Mouse (Mus musculus) lung, postnatal 4 days (tissue): Measurements from ENCODE around the gene Znrd1.
A peak's percentile ranks its signal among the peaks of the same experiment; 100 is the strongest.

Source experiments
- DNase-seq, 2 experiments: peaks; one replicate each; pipeline ENCODE4 v3.0.0; 2021

The Znrd1 gene

DNA sequence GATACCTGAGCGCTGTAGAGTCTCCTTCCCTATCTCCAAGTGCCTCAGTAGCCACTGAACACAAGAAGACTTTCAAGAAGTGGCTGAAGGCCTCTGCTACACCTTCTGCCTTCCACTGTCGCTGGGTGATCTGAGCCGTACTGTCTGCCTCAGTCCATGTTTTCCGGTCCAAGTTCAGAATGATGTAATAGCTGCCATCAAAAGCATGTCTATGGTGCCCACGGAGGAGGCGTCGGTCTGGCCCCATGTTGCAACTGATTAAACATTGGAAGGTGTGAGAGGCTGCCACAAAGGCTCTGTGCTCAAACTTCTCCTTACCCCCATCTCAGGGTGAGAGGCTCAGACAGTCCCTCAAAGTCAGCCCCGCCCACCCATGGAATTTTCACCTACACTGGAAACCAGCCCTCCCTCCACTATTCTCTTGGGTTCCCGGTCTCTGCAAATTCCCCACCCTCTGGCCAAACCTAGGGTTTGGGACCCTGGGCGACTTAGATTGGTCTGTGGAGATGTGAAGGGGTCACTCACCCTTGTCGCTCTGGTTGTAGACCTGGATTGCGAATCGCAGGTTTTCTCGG, 12.0 kb upstream of the Znrd1 start:
- no peak for DNase-seq

DNA sequence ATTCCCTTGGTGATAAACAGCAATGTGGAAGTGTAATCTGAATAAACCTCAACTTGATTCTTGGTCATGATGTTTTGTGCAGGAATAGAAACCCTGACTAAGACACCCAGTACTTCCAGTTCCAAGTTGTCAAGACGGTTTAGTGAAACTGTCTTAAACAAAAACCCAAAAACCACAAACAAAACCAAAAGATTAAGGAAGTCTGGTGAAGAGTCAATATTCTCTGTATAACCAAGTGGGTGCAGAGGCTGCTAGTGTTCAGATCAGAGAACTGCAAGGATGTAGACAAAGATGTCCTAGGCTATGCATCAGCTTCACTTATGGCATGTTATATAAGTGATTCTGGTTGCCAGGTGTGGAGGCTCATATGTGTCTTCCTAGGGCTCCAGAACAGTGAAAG, 8.5 kb upstream of the Znrd1 start:
- DNase-seq: no peak

DNA sequence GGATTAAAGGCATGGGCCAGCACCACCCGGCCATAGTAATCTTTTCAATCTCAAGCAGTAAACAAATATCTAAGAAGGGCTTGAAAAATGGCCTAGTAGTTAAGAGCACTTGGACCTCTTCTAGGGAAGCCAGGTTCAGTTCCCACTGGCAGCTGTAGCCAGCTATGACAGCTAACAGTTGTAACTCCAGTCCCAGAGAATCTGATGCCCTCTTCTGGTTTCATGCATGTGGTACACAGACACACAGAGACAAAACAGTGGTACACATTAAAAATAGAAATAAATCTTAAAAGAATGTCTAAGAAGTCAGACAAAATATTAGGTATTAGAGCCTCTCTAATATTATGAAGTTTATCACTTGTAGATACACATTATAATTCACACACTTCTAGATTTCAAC, 2.8 kb upstream of the Znrd1 start:
- no peak for DNase-seq

DNA sequence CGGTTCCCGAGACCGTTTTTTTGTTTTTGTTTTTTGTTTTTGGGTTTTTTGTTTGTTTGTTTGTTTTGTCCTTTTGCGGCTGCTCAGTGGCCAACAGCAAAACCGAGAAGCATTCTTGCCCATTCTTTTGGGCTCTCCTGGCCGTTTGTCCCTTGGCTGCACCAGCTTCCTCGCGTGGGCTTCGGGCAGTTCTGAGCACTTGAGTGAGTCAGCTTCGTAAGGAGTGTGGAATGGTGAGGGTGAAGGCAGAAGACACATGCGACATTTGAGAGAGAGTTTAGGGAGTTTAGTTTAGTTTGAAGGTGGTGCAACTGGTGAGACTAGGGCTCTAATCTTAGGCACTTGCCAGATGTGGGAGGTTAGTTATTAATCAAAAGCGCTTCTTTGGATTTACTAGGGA, 525 bp upstream of the Znrd1 start:
- DNase-seq: no peak

DNA sequence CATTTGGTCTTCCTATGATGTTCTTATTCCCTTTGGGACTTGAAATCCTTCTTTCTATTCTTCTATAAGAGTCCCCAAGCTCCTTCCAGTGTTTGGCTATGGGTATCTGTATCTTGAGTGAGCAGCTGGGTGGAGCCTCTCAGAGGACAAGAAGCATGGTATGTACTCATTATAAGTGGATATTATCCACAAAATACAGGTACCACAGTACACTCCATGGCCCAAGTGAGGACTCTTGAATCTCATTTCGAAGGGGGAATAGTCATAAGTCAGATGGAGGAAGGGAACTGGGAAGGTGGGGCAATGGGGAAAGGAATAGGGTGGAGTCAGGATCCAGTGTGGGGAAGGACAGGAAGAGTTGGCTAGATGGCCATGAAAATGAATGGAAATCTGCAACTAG, 5.3 kb downstream of the Znrd1 start:
- DNase-seq: no peak

DNA sequence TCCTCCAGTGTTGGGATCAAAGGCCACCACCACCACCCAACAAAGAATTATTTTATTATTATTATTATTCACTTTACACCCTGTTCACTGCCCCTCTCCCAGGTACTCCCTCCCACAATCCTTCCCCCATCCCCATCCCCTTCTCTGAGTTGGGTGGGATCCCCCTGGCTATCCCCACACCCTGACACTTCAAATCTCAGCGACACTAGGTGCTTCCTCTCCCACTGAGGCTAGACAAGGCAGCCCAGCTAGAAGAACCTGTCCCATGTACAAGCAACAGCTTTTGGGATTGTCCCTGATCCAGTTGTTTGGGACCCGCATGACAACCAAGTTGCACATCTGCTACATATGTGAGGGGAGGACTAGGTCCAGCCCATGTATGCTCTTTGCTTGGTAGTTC, 5.7 kb downstream of the Znrd1 start:
- no peak for DNase-seq

DNA sequence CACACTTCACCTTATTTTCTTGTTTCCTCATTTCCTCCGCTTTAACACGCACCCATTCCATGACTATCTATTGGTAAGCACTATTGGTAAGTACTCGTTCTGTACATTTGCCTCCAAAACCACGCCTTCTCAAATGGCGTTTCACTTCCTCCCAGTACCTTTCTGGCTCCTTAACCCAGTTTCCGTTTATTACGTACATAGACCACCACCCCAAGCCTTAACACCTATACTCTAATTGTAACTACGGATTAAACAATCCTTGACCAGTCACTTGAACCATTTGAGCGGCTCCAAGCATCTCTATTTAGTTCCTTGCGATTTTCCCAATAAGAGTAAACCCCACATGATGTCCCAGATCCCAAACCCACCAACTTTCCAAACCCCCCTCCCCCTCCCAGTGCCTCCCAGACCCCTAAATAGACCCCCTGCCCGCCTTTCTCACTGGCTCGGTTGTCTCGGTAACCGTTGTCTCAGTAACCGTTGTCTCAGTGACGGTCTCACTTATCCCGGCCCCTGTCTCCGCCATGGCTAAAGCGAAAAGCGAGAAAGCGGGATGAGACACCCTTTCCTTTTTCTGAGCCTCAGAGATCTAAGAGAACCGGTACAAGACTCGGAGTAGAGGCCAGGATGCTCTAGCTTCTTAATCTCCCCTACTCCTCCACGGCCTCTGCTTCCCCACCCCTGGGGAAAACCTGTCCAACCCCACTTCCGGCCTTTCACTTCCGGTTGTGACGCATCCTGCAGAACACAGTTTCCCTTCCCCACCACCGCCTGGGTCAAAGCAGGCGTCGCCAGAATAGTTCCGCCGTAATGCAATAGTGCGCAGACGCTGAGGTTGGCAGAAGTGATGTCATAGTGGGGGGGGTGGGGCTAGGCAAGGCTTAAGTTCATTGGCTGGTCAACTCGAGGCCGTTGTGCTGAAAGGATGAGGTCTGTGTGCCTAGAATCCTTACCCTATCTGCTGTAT, 7.1 kb downstream of the Znrd1 start, which contains the start of gene Ppp1r11:
TSS of gene Ppp1r11 (minus strand) at position 761 of the 967 bp plus-strand sequence.
- peak; percentile 96 to 97 for DNase-seq

DNA sequence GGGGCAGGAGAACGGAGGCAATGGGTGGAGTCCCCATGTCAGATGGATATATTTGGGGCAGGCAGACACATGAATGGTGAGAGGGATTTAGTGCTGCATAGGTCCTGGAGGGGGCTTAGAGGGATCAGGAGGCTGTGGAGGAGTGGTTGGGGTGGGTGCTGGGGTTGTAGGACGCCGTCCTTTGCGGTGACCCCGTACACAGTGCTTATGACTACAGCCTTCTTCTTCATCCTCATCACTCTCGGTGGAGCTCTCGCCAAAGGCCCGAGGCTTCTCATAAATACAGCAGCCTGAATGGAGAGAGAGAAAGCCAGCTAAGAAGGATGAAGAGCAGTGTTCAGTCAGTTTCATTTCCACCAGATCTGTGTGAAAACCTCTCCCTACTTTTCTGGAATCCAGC, 9.1 kb downstream of the Znrd1 start:
- DNase-seq: no peak

DNA sequence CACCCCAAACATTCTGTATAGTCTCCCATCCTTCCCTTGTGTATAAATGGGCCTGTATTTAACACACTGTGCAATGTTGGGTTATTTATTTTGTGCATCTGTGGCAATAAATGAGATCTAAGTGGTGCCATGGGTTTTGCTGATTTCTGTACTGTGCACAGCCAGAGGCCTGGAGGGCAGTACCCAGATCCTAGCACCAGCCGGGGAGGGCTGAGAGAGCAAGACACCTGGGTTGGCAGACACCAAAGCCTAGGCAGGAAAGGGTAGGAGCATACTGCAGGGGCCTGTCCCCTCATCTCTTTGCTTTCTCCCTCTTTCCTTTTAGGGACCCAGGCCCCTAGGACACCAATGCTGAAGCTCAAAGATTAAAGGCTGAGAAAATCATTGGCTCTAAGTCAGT, 10.1 kb downstream of the Znrd1 start:
- no peak for DNase-seq

DNA sequence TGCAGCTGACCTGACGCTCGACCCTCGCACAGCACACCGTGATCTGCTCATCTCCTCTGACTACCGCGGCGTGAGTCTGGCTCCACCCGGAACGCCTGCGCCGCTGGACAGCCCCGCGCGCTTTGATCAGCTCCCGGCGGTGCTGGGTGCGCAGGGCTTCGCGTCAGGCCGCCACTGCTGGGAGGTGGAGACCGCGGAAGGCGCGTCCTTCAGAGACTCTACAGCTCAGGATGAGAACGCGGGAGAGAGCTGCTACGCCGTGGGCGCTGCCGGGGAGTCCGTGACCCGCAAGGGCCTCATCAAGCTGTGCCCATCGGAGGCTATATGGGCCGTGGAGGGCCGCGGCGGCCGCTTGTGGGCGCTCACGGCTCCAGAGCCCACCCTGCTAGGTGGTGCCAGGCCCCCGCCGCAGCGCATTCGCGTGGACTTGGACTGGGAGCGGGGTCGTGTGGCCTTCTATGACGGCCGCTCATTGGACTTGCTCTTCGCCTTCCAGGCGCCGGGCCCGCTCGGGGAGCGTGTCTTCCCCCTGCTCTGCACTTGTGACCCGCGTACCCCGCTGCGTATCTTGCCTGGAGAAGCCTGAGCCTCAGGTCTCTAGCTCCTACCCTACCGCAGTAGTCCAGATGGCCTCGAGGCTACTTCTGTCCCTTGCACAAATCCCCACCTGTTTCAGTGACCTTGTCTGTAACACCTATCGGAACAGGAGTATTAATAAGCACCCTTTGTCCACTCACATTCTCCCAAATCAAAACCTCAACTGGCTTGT, 11.1 kb downstream of the Znrd1 start:
- DNase-seq: peak; percentile 54 to 57

DNA sequence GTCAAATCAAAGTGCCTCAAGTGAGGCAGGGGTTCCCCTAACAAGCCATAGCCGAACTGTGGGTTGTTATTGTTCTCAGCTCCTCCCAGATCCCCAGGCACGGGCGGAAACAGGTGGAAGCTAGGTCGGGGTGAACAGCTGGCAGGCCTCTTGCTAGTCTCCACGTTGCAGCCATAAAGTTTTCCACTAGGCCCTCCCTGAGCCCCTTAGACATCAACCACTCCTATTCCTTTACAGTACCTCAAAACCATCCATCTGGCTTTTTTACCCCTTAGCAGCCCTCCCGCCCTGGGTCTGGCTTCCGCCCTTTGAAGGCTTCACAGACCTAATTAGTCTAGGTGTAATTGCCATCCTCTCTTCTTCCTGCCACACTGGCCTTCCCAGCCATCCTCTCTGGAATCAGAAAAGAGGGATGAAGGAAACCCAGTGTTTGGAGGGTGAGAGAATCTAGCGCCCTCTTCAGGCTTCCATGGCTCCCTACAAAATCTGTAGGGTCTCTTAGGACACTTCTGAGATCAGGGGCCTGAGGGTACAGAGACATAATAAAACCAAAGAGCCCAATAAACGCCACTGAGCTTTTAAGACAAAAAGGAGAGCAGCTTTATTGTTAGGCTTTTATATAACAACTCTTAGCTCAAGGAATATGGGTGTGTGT, 14.1 kb downstream of the Znrd1 start:
- DNase-seq: no peak

DNA sequence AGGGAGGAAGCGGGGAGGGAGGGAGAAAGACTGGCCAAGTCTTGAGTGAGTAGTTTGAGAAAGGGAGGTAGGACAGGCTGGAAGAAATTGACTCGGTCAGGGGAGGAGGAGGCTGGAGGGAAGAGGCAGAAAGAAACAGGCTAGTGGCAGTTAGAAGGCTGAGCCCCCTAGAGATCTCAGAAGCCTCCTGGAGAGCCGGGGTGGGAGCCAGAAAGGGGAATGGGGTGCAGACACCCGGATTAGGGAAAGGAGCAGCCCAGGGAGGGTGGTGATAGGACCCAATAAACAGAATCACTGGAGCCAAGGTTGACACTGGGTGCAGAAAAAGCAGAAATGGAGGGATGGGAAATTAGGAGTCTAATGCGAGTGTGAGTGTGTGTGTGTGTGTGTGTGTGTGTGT, 14.7 kb downstream of the Znrd1 start:
- no peak for DNase-seq

DNA sequence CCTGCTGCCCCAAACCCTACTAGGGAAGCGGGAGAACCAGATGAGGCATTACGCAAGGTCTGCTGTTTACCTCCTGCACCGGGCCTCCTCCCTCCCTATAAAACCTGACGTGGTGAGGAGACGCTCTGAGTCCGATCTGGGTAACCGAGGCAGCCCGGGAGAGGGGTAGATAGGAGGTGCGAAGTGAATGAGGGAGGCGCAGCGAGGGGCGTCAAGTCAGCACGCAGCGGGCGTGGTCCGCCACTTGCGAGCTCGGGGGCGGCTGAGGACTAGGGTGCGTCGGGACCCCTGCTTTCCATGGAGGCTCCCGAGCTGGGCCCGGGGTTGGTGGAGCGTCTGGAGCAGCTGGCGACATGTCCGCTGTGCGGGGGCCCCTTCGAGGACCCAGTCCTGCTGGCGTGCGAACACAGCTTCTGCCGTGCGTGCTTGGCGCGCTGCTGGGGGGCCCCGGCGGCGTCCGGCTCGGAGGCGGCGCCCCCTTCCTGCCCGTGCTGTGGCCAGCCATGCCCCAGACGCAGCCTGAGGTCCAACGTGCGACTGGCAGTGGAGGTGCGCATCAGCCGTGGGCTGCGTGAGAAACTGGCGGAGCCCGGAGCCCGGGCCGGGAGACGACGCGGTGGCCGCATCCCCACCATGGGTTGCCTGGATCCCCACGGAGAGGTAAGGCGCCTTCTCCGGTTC, 15.4 kb downstream of the Znrd1 start, which contains the start of gene Rnf39:
TSS of gene Rnf39 (plus strand) at position 128 of the 681 bp plus-strand sequence.
- DNase-seq: peak; percentile 26 to 56

DNA sequence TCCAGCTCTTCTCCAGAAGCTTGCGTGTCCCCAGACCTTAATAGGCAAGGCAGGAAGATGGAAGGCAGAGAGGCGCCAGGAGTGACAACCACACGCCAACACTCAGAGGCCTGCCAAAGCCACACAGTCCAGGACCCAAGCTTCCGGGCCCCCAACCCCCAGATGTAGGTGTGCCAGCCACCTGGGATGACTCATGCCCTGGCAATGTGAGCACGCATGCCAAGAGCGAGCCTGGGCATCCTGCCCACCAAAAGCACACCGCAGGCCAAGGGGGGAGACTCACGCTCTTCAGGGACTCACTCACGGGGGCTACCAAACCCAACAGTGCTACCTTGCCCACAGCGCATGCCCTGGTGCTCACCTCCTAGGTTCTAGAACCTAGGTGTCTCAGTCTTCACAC, 16.0 kb downstream of the Znrd1 start:
- DNase-seq: peak; percentile 80 to 89

DNA sequence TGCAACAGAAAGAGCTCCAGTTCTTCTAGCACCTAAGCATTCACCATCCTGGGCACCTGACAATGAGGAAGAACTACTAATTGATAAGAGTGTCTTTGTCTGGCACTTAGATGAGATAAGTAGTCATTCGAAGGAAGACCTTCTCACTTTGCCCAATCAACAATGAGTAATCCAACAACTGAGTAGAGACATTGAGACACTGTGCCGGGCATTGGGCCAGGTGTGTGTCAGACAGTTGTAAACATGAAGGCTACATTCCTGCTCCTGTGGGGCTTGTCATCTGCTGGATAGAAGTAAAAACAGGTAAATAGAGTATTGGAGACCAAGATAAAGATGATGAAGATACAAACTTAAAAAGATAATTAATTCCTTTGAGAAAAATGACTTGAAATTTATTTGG, 20.3 kb downstream of the Znrd1 start:
- no peak for DNase-seq

DNA sequence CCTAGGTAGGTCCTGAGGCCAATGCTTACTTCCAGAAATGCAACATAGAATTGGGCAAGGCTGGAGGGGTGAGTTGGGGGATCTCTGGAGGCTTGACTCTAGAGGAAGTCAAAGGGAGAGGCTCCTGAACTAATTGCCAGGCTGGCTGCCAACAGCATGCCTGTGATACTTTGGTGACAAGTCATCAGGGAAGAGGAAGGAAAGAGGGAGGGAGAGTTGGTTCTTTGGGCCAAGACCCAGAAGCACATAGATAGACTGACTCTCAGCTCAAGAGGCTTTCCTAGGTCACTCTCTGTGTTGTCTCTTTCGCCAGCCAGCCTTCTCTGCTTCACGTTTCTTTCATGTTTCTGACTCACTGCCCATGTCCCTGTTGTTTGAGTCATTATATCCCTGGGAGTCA, 26.6 kb downstream of the Znrd1 start:
- peak; percentile 39 to 73 for DNase-seq

DNA sequence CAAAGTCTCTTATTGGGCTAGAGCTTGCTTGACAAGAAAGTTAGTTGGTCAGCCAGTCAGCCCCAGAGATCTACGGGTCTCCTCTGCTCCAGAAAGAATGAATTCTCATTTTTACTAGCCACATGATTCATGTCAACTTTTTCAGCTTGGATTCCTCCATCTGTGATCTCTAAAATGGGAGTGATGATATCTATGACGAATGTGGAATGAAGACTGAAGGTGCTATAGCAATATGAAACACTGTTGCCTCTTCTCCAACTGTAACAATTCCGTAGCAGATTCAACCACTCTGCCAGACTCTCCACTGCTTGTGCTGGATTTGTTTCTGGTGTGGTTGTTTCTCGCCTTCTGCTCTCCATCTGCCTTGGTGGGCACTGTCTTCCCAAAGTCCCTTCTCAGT, 27.2 kb downstream of the Znrd1 start:
- no peak for DNase-seq

DNA sequence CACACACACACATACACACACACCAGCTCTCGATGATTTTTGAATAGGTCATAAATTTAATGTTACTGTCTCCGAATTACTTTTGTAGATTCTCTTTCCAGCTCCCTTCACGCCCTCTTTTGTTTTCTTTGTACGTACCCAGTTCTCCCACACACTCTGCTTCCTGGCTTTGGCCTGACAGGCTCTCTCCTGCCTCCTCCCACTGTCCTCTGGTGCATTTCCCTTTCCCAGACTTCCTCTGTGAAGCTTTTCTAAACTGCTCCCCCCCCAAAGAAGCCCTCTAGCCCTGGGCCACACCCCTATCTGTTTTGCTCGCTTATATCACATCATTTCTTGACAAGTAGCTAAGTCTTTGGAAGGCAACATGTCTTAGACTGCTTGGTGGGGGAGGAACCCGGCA, 28.1 kb downstream of the Znrd1 start:
- DNase-seq: no peak

DNA sequence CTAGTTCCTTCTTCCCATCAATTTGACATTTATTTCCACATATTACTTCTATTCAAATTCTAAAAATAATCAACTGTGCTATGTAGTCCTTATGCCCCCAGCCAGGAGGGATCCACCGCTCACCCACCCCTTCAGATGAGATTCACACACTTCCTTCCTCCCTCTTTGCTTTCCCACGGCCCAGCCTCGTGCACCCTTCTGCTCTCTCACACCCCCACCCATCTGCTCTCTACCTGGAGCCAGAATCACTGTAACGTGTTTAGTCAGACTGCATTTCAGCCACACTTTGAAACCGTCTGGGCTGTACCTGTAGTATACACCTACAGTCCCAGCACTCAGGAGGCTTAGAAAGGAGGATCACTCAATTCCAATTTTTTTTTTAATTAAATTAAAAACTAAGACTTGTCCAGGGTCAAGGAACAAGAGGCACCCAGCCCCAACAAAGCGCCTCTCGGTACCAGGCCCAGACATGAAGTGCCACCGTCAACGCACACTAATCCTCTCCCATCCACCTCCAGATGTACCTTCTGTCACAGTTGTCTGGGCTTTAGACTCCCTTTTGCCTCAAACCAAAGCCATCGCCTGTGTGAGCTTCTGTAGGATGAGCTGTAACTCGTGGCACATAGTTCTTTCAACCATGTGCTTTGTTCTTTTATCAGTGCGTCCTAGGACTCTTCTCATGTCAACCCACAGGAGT, 29.0 kb downstream of the Znrd1 start:
- no peak for DNase-seq

DNA sequence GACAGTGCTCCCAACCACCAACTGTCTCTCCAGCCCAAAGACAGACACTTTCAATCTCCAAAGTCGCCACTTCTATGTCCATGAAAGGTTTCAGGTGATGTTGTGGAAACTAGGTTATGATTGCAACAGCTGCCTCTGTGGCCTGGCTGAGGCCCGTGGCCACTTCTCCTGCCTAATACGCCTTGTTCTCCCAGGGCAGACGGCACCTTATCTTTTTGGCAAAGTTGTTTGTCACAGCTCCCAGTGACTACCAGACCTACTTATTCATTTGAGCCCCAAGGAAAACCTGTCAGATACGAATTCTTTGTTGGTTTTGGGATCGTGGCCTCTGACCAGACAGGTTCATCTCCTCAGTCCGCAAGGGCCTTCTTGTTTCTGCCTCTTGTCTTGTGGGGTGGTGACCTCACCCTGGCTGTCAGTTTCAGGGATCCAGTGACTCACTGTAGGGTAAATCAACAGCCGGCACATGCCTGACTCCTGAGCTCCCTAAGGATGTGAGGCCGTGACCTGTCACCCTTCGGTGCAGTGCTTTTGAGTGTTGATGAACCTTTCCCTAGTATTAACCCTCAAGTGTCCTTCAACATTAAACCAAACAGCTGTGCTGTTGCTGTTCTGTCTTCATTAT, 30.8 kb downstream of the Znrd1 start:
- no peak for DNase-seq

DNA sequence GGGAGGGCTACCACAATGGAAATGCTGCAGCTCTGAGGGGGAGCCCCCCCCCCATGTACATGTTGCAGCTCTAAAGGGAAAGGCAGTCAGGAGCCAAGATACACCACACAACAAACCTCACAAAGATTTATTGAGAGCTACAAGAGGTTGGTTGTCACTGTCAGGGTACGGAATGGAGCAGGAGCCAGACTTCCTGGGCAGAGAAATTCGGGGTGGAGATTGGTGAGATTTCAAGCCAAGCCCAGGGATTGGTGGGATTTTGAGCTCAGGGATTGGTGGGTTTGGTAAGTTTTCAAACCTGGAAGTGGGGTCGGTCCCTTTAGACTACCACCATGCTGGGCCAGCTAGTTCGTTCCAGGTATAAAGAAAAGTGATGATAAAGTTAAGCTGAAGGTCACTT, 34.9 kb downstream of the Znrd1 start:
- no peak for DNase-seq
